Mouse (Mus musculus) liver, embryonic 12.5 days (tissue): Measurements from ENCODE around the gene Qpctl. TPM values are rescaled to one million over a fixed set of nuclear protein-coding genes. Genes with fewer than 3 reads are reported as not detected.
A peak's percentile ranks its signal among the peaks of the same experiment; 100 is the strongest.

Source experiments
- ATAC-seq: fragments of 200-750 bp; cut with Nextera tagmentation; 2 replicates; pipeline ENCODE4 v1.8.0; 2017; ENCODE audit warnings: moderate number of reproducible peaks, mild to moderate bottlenecking, moderate library complexity
- H3K27ac ChIP-seq: fragments of 300-500 bp; sonication (generic); 2 replicates; pipeline ENCODE4 v1.5.1; 2016; ENCODE audit warnings: mild to moderate bottlenecking
- H3K27me3 ChIP-seq: fragments of 300-500 bp; sonication (generic); replicated peaks from 2 replicates; pipeline ENCODE4 v1.6.1; 2016; ENCODE audit warnings: mild to moderate bottlenecking, moderate library complexity
- H3K36me3 ChIP-seq: fragments of 300-500 bp; sonication (generic); 2 replicates; pipeline ENCODE4 v1.6.1; 2016; ENCODE audit warnings: mild to moderate bottlenecking, moderate library complexity
- H3K4me1 ChIP-seq: fragments of 300-500 bp; sonication (generic); 2 replicates; pipeline ENCODE4 v1.6.1; 2016
- H3K4me2 ChIP-seq: fragments of 300-500 bp; sonication (generic); 2 replicates; pipeline ENCODE4 v1.6.1; 2016; ENCODE audit warnings: mild to moderate bottlenecking, moderate library complexity
- H3K4me3 ChIP-seq: fragments of 300-500 bp; sonication (generic); 2 replicates; pipeline ENCODE4 v1.5.1; 2016; ENCODE audit warnings: mild to moderate bottlenecking, moderate library complexity
- H3K9ac ChIP-seq: fragments of 300-500 bp; sonication (generic); 2 replicates; pipeline ENCODE4 v1.6.1; 2016; ENCODE audit warnings: mild to moderate bottlenecking, moderate library complexity
- H3K9me3 ChIP-seq: fragments of 300-500 bp; sonication (generic); replicated peaks from 2 replicates; pipeline ENCODE4 v1.6.1; 2016; ENCODE audit warnings: mild to moderate bottlenecking, moderate library complexity
- WGBS: fragments of 180-500 bp; shearing (Covaris S2); methylation state at CpG from one replicate; pipeline ENCODE4 v1.1.7; 2016; ENCODE audit not compliant: insufficient replicate concordance; 5-methylcytosine and 5-hydroxymethylcytosine counted together
- polyA plus RNA-seq: library from polyadenylated mRNA; unstranded; fragments of >200 nt; fragmentation: Nextera tagmentation; extraction: Ambion mirVana; gene quantifications from 2 replicates; pipeline ENCODE4 v1.2.1, GENCODE M21; 2016

The Qpctl gene
- polyA plus RNA-seq, 1 experiment from 2014 or later = 5.5 TPM

DNA sequence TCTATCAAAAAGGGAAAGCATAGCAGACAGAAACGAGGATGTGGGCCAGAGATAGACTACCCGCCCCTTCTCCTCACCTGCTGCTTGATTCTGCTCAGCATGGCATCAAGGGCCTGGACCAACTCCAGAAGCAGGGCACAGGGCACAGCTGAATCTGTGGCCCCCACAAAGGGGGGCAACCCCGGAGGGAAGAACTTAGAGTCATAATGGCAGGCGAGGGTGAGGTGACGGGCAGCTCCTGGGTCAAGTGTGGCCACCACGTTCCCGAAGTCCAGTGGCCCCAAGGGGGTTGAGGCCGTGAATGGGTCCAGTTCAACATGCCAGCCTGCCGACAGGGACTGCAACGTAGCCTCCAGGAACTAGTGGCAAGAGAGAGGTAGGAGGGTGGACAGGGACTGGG lies 2.3 kb downstream of the Qpctl start:
- H3K27ac ChIP-seq = no peak overlapping the region
- no peak overlapping the region for H3K9ac ChIP-seq
- H3K9me3 ChIP-seq = no peaks in the 10 kb centered on the region
- peaks cover 12% of the 10 kb centered on the region; the same call in 1 of the 2 replicates for H3K27me3 ChIP-seq
- H3K4me2 ChIP-seq = no peak overlapping the region
- no peak for ATAC-seq
- H3K36me3 ChIP-seq = peaks cover 14% of the 10 kb centered on the region
- WGBS = 71% methylated on average over 10 of the region's 10 CpGs
- H3K4me3 ChIP-seq = no peak overlapping the region
- H3K4me1 ChIP-seq = peaks cover 29% of the 10 kb centered on the region

DNA sequence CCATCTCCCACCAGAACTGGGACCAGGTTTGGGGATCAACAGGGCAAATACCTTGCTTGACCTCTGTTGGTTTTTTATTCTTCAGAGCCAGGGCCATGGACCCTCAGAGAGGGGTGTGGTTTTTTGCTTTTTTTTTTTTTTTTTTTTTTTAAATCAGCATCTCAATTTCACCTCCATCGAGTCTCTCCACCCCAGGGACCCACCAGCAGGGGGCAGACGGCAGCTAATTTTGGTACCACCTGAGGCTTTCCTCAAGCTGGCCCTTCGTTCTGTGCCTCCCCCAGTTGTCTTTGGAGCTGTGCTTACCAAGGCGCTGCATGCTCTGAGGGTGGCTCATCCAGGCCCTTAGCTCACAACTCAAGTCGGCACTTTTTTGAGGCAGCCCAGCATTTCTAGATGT lies 11.7 kb downstream of the Qpctl start:
- WGBS = 53% methylated on average over 5 of the region's 5 CpGs
- H3K4me2 ChIP-seq = no peak overlapping the region
- no peaks in the 10 kb centered on the region for H3K27me3 ChIP-seq
- H3K9ac ChIP-seq = no peak overlapping the region
- H3K4me1 ChIP-seq = no peaks in the 10 kb centered on the region
- no peak overlapping the region for H3K4me3 ChIP-seq
- peaks cover 71% of the 10 kb centered on the region for H3K36me3 ChIP-seq
- ATAC-seq = no peak
- no peak overlapping the region for H3K27ac ChIP-seq
- H3K9me3 ChIP-seq = no peaks in the 10 kb centered on the region

DNA sequence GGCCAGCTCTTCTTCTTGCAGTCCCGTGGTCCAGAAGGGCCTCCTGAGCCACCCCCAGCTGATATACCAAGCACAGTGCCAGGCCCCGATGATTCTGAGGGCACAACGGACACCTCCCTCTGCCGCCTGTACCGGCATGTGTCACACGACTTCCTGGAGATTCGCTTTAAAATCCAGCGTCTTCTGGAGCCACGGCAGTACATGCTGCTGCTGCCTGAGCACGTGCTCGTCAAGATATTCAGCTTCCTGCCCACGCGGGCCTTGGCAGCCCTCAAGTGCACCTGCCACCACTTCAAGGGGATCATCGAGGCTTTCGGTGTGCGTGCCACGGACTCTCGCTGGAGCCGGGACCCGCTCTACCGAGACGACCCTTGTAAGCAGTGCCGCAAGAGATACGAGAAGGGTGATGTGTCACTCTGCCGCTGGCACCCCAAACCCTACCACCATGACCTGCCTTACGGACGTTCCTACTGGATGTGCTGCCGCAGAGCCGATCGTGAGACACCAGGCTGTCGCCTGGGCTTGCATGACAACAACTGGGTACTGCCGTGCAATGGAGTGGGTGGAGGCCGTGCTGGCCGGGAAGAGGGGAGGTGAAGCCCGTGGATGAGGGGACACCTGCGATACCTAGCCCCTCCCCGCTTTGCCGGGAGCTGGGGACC lies 12.3 kb downstream of the Qpctl start:
- Histone ChIP-seq H3K4me2 (no peak overlapping the region), H3K4me1 (peaks cover 3% of the 10 kb centered on the region), H3K36me3 (peaks cover 71% of the 10 kb centered on the region), H3K27me3 (no peaks in the 10 kb centered on the region), H3K9ac (no peak overlapping the region), H3K27ac (no peak overlapping the region), H3K9me3 (no peaks in the 10 kb centered on the region), H3K4me3 (no peak overlapping the region)
- 89% methylated on average over 38 of the region's 38 CpGs for WGBS
- peak; percentile 36; the same call in 1 of the 2 replicates for ATAC-seq

DNA sequence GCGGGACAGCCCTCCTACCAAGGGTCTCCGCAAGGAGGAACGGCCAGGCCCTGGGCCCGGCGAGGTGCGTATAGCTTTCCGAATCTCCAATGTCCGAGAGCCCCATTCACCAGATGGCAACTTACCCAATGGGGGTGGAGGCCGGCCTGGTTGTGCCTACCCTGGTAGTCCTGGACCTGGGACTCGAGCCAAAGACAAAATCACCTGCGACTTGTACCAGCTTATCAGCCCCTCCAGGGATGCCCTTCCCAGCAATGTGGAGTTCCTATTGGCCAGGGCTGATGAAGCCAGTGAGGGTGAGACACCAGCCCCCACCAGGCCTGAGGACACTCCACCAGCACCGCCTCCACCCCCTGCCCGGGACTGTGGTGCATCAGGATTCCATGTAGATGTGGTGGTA lies 12.9 kb downstream of the Qpctl start:
- H3K4me2 ChIP-seq = no peak overlapping the region
- H3K4me1 ChIP-seq = peaks cover 8% of the 10 kb centered on the region
- no peaks in the 10 kb centered on the region for H3K9me3 ChIP-seq
- H3K27me3 ChIP-seq = no peaks in the 10 kb centered on the region
- WGBS = 86% methylated on average over 13 of the region's 13 CpGs
- H3K36me3 ChIP-seq = peaks cover 71% of the 10 kb centered on the region
- H3K4me3 ChIP-seq = no peak overlapping the region
- ATAC-seq = no peak
- H3K9ac ChIP-seq = no peak overlapping the region
- no peak overlapping the region for H3K27ac ChIP-seq

DNA sequence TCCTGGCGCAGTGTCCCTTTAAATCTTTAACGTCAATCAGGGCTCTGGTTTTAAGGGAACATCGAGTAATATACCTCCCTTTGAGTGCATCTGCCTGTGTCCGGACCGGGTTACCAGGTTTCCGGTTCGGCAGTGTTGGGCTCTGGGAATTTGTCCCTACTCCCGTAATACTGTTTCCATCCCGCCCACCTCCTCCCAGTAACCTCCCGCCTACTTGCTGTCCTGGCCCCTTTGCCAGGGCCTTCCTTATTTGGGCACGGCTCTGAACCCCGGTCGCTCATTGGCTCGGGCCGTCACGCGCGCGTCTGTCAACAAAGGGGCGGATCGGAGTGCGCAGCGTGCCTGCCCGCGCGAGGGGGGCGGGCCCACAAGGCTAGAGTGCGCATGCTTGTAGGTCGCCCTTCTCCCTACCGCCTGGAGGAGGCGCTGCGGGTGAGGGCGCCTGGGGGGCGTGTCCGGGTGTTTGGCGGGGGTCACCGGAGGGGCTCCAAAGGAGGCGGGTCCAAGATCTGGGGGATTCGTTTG lies 17.7 kb downstream of the Qpctl start:
- H3K36me3 ChIP-seq = peaks cover 46% of the 10 kb centered on the region
- under 1% methylated on average over 39 of the region's 39 CpGs for WGBS
- no peaks in the 10 kb centered on the region for H3K27me3 ChIP-seq
- no peaks in the 10 kb centered on the region for H3K9me3 ChIP-seq
- peak overlapping the region; percentile 55 for H3K27ac ChIP-seq
- H3K4me3 ChIP-seq = peak overlapping the region; percentile 47
- H3K9ac ChIP-seq = peak overlapping the region; percentile 33; the same call in 1 of the 2 replicates
- peak overlapping the region; percentile 73 for H3K4me2 ChIP-seq
- ATAC-seq = peak; percentile 97
- H3K4me1 ChIP-seq = peaks cover 21% of the 10 kb centered on the region

DNA sequence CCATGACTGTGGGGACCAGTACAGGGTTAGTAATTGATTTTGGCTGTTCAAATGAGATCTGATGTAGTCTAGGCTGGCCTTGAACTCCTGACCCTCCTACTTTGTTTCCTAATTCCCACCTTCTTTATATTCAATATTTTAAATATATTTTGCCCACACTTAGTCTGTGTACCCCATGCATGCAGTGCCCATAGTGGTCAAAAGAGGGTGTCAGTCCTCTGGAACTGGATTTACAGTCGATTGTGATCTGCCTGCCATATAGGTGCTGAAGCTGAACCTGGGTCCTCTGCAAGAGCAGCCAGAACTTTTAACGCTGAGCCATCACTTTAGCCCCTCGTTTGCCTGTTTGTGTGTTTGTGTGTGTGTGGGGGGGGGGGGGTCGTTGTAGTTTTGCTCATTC lies 18.4 kb downstream of the Qpctl start:
- H3K4me2 ChIP-seq = peak overlapping the region; percentile 73
- H3K4me3 ChIP-seq = no peak overlapping the region
- H3K27ac ChIP-seq = peak overlapping the region; percentile 42
- H3K9ac ChIP-seq = peak overlapping the region; percentile 33; the same call in 1 of the 2 replicates
- peaks cover 44% of the 10 kb centered on the region for H3K36me3 ChIP-seq
- peaks cover 21% of the 10 kb centered on the region for H3K4me1 ChIP-seq
- H3K9me3 ChIP-seq = no peaks in the 10 kb centered on the region
- no peaks in the 10 kb centered on the region for H3K27me3 ChIP-seq
- ATAC-seq = no peak
- WGBS = 30% methylated on average over 4 of the region's 4 CpGs

DNA sequence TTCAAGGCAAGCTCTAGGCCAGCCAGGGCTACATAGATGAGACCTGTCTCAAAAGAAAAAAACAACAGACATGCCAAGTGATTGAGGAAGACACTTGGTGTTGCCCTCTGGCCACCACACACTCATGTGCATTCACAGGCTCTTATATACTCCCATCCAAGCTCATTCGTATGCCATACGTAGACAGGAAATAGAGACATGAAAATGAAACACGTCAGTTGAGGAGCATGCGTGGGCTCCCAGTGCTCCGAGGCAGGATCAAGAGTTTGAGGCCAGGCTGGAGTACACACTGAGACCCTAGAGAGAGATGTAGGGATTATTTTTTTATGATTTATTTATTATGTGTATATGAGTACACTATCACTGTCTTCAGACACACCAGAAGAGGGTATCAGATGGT lies 19.7 kb downstream of the Qpctl start:
- no peak for ATAC-seq
- peaks cover 21% of the 10 kb centered on the region for H3K4me1 ChIP-seq
- H3K9me3 ChIP-seq = no peaks in the 10 kb centered on the region
- H3K27ac ChIP-seq = no peak overlapping the region
- no peak overlapping the region for H3K4me2 ChIP-seq
- 89% methylated on average over 5 of the region's 5 CpGs for WGBS
- H3K36me3 ChIP-seq = peaks cover 32% of the 10 kb centered on the region
- H3K4me3 ChIP-seq = no peak overlapping the region
- H3K27me3 ChIP-seq = no peaks in the 10 kb centered on the region
- no peak overlapping the region for H3K9ac ChIP-seq

DNA sequence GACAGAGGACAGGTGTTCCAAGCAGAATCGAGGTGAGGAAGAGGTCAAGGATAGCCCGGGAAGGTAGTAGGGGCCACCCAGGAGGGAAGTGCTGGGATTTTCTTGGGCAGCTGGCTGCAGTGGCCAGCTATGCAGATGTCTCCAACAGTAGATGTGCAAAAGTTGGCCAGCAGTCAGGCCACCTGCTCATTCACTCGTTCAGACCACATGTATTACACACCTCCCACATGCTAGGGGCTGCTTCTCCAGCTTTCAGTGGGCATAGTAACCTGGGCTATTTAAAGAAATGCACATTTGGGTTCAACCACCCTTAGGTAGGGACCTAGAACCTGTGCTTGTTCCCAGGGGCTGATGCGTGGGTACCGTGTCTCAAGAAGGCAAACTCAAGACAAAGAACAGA lies 21.3 kb downstream of the Qpctl start:
- Histone ChIP-seq H3K9ac (no peak overlapping the region), H3K27ac (no peak overlapping the region), H3K4me1 (peaks cover 21% of the 10 kb centered on the region), H3K9me3 (no peaks in the 10 kb centered on the region), H3K4me2 (no peak overlapping the region), H3K27me3 (no peaks in the 10 kb centered on the region), H3K4me3 (no peak overlapping the region), H3K36me3 (peaks cover 26% of the 10 kb centered on the region)
- 84% methylated on average over 5 of the region's 5 CpGs for WGBS
- ATAC-seq = no peak

DNA sequence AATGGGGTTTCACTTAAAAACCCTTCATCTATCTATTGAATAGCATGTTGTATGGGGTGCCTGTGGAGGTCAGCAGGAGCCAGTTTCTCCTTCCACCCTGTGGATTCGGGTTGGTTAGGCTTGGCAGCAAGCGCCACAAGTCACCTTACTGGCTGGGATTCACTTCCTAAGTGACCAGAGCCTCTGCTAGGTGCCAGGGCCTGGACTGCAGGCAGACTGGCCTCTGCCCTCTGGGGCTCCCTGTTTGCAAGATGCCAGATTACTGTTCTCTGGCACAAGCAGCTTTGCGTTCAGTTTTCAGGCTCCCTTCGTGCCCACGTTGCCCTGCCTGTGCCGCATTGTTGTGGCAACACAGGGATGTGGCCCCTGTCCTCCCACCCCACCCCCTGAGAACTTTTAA lies 24.4 kb downstream of the Qpctl start:
- no peak overlapping the region for H3K4me3 ChIP-seq
- peaks cover 26% of the 10 kb centered on the region for H3K36me3 ChIP-seq
- ATAC-seq = no peak
- no peak overlapping the region for H3K9ac ChIP-seq
- WGBS = 80% methylated on average over 6 of the region's 6 CpGs
- H3K9me3 ChIP-seq = no peaks in the 10 kb centered on the region
- no peak overlapping the region for H3K27ac ChIP-seq
- H3K4me2 ChIP-seq = no peak overlapping the region
- peaks cover 20% of the 10 kb centered on the region for H3K4me1 ChIP-seq
- no peaks in the 10 kb centered on the region for H3K27me3 ChIP-seq

DNA sequence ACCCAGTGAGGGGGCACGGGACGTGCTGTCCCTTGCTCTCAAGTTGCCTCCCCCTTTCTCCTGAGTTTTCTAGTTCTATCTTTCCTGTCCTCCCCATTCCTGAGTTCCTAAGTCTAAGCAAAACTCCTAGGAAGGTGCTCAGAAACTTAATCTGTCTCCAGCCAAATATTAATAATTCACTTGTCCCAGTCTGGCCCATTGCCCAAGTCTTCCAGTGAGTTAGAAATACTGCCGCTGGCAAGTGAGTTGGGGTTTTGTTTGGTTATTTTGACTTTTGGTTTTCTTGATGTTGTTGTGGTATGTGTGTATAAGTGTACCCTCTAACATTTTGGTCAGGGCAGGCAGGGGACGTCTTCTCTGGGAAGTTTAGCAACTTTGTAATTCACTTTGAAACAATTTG lies 27.4 kb downstream of the Qpctl start:
- Histone ChIP-seq H3K9ac (no peak overlapping the region), H3K36me3 (peaks cover 6% of the 10 kb centered on the region; the same call in 1 of the 2 replicates), H3K4me3 (no peak overlapping the region), H3K4me1 (peaks cover 29% of the 10 kb centered on the region), H3K4me2 (0 out of 2 replicates have a peak overlapping the region, but pooled peaks have one; percentile 95), H3K27me3 (peaks cover 15% of the 10 kb centered on the region), H3K9me3 (peaks cover 8% of the 10 kb centered on the region), H3K27ac (no peak overlapping the region)
- ATAC-seq = no peak
- 76% methylated on average over 4 of the region's 4 CpGs for WGBS

DNA sequence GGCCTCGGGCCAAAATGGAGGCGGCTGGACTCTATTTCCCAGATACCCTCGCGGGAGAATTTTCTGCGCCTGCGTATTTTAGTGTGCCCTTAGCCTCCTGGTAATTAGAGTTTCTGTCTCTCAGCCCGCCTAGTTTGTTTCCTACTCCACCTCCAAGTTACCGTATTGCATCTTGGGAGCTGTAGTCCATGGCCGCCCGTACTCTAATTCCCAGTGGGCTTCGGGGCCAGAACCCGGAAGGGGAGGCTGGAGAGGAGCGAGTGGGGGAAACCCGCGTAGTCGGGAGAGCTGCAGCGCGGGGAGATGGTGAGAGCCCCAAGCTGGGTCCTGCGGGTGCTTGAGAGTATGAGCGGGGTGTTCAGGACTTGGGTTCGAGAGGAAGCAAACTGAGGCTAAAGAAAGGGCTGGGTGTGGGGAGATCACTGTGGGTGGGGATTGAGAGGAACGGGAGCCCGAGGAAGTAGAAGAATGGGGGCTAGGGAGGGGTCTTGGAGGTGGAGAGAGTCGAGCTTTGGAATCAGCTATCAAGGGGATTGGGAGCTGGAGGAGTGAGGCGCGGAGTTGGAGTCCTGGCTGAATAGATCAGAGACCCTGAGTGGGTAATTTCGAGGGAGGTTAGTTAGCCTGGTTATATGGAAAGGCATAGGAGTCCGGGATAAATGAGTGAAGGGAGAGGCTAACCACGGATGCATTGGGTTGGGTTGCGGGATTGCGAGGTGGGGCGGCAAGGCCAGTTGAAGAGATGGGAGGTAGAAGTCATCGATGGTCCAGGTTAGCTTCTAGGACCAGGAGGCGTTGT lies 29.3 kb downstream of the Qpctl start, which contains the start of gene Fbxo46:
Gene Fbxo46 (plus strand): TSS at position 229 of the 799 bp plus-strand sequence.
- no peaks in the 10 kb centered on the region for H3K36me3 ChIP-seq
- peaks cover 29% of the 10 kb centered on the region for H3K4me1 ChIP-seq
- peaks cover 8% of the 10 kb centered on the region for H3K9me3 ChIP-seq
- peaks cover 15% of the 10 kb centered on the region for H3K27me3 ChIP-seq
- peak within 1 kb of the TSS; percentile 95 for H3K4me2 ChIP-seq
- H3K4me3 ChIP-seq = peak within 1 kb of the TSS; percentile 88
- peak; percentile 94 for ATAC-seq
- H3K27ac ChIP-seq = peak within 1 kb of the TSS; percentile 70
- peak within 1 kb of the TSS; percentile 90 for H3K9ac ChIP-seq
- WGBS = 1% methylated on average over 34 of the region's 34 CpGs

DNA sequence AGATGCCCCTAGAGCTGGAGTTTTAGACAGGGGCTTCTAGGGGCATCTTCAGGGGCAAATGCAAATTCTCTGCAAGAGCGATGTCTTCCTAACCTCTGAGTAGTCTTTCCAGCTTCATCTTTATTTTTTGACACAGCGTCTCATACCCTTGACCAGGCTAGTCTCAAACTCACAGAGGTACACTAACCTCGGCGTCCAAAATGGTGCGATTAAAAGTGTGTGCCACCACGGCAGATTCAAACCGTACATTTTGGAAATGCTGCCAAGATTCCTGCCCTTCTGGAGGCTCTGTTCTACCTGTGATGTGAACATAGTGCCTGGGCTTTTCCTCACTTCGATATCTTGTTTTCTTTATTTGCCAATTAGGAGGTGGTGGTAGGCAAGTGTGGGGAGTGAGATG lies 30.0 kb downstream of the Qpctl start:
- H3K4me1 ChIP-seq = peaks cover 29% of the 10 kb centered on the region
- H3K9me3 ChIP-seq = peaks cover 8% of the 10 kb centered on the region
- H3K27me3 ChIP-seq = peaks cover 15% of the 10 kb centered on the region
- ATAC-seq = peak; percentile 4; the same call in 1 of the 2 replicates
- no peak overlapping the region for H3K27ac ChIP-seq
- no peak overlapping the region for H3K9ac ChIP-seq
- WGBS = 88% methylated on average over 8 of the region's 8 CpGs
- no peaks in the 10 kb centered on the region for H3K36me3 ChIP-seq
- peak overlapping the region; percentile 95 for H3K4me2 ChIP-seq
- H3K4me3 ChIP-seq = no peak overlapping the region
